Mouse (Mus musculus): ENCODE measurements around the gene Hist1h2ad. TPM values are rescaled to one million over a fixed set of nuclear protein-coding genes. Genes with fewer than 3 reads are reported as not detected.
"Not testable (repeated sequence)": the region's sequence is repeated elsewhere in the genome, so short reads cannot be mapped to it uniquely, and the experiment has no call there.

The Hist1h2ad gene
- polyA plus RNA-seq, 1 experiment: 9.6 TPM

DNA sequence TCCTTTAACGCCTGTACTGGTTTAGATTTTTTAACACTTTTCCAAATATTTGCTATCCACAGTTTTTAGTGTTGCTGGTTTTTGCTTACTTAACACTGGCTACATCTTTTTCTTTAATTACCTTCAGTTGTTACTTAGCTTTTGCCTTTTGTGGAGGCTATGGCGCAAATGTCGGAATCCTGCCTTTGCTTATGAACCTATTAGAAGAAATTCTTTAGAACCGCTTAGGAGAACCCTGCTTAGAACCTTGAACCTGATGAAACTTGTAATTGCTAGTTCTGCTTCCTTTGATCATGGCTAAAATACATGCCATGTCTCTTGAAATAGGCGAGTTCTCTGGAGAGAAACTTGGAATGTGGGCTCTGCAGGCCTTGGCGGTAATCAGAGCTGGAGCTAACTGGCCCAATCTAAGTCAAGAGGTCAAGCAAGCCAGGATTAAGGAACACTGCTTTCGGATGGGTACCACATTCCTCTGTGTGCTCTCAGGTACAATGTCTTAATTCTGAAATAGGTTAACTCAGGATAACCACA lies 2.2 kb downstream of the Hist1h2ad start:
- peak overlapping the region; percentile 89 for H3K4me3 ChIP-seq (replicated peaks)
- TF ChIP-seq GATA1 (IDR thresholded peaks at IDR 0.05; ENCODE audit: borderline replicate concordance, low read length): no peak
- no peak for TF ChIP-seq FLI1 (IDR thresholded peaks at IDR 0.05; ENCODE audit: low read length)
- H3K9me3 ChIP-seq: no peaks in the 10 kb centered on the region
- no peaks in the 10 kb centered on the region for H3K36me3 ChIP-seq (replicated peaks; ENCODE audit: low read length)
- H3K4me1 ChIP-seq: peaks cover 44% of the 10 kb centered on the region
- H3K27me3 ChIP-seq (replicated peaks): no peaks in the 10 kb centered on the region

GRCm38 (mm10) chr13:23576906-23577639 lies 2.9 kb downstream of the Hist1h2ad start:
- H3K4me3 ChIP-seq (replicated peaks): peak overlapping the region; percentile 89
- no peaks in the 10 kb centered on the region for H3K36me3 ChIP-seq (replicated peaks; ENCODE audit: low read length)
- TF ChIP-seq FLI1 (IDR thresholded peaks at IDR 0.05; ENCODE audit: low read length) (no peak), GATA1 (IDR thresholded peaks at IDR 0.05; ENCODE audit: borderline replicate concordance, low read length) (no peak)
- peaks cover 50% of the 10 kb centered on the region for H3K4me1 ChIP-seq
- no peaks in the 10 kb centered on the region for H3K9me3 ChIP-seq
- no peaks in the 10 kb centered on the region for H3K27me3 ChIP-seq (replicated peaks)

DNA sequence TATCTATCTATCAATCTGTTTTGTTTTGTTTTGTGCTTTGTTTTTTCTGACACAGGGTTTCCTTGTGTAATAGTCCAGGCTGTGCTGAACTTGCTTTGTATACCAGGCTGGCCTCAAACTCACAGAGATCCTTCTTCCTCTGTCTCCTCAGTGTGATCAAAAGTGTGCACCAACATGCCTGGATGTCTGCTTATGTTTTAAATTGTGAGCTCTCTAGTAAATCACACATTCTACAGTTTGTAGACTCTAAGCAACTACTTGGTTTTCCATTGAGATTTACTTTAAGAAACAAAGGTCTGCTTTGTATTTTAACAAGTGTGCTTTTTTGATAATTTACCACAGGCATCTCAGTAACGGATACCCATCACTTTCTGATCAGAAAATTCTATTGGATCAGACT lies 3.7 kb downstream of the Hist1h2ad start:
- Histone ChIP-seq H3K4me3 (replicated peaks) (no peak overlapping the region), H3K27me3 (replicated peaks) (no peaks in the 10 kb centered on the region), H3K9me3 (no peaks in the 10 kb centered on the region), H3K4me1 (peaks cover 50% of the 10 kb centered on the region), H3K36me3 (replicated peaks; ENCODE audit: low read length) (no peaks in the 10 kb centered on the region)
- TF ChIP-seq GATA1 (IDR thresholded peaks at IDR 0.05; ENCODE audit: borderline replicate concordance, low read length) (no peak), FLI1 (IDR thresholded peaks at IDR 0.05; ENCODE audit: low read length) (no peak)

- TF ChIP-seq GATA1 (IDR thresholded peaks at IDR 0.05; ENCODE audit: borderline replicate concordance, low read length) (no peak), FLI1 (IDR thresholded peaks at IDR 0.05; ENCODE audit: low read length) (no peak)
- H3K9me3 ChIP-seq: no peaks in the 10 kb centered on the region
- peak within 1 kb of the TSS; percentile 88 for H3K4me3 ChIP-seq (replicated peaks)
- H3K4me1 ChIP-seq: peaks cover 59% of the 10 kb centered on the region
- H3K27me3 ChIP-seq (replicated peaks): no peaks in the 10 kb centered on the region
- no peaks in the 10 kb centered on the region for H3K36me3 ChIP-seq (replicated peaks; ENCODE audit: low read length)
Observed at GRCm38 (mm10) chr13:23581408-23582218, 7.4 kb downstream of the Hist1h2ad start, which contains the start of gene Hist1h4d. TSS of gene Hist1h4d (plus strand) at chr13:23581598.

- no peaks in the 10 kb centered on the region for H3K36me3 ChIP-seq (replicated peaks; ENCODE audit: low read length)
- peaks cover 57% of the 10 kb centered on the region for H3K4me1 ChIP-seq
Observed at GRCm38 (mm10) chr13:23582219-23583056, 8.3 kb downstream of the Hist1h2ad start.

GRCm38 (mm10) chr13:23583387-23584068 lies 9.3 kb downstream of the Hist1h2ad start:
- H3K27me3 ChIP-seq (replicated peaks): no peaks in the 10 kb centered on the region
- H3K9me3 ChIP-seq: no peaks in the 10 kb centered on the region
- H3K4me1 ChIP-seq: peaks cover 61% of the 10 kb centered on the region
- H3K4me3 ChIP-seq (replicated peaks): peak overlapping the region; percentile 88
- TF ChIP-seq FLI1 (IDR thresholded peaks at IDR 0.05; ENCODE audit: low read length) (no peak), GATA1 (IDR thresholded peaks at IDR 0.05; ENCODE audit: borderline replicate concordance, low read length) (no peak)
- H3K36me3 ChIP-seq (replicated peaks; ENCODE audit: low read length): no peaks in the 10 kb centered on the region

More at GRCm38 (mm10) chr13:23582219-23583056, 8.3 kb downstream of the Hist1h2ad start:
- TF ChIP-seq FLI1 (IDR thresholded peaks at IDR 0.05; ENCODE audit: low read length): no peak
- TF ChIP-seq GATA1 (IDR thresholded peaks at IDR 0.05; ENCODE audit: borderline replicate concordance, low read length): no peak
- Histone ChIP-seq H3K9me3 (no peaks in the 10 kb centered on the region), H3K27me3 (replicated peaks) (no peaks in the 10 kb centered on the region), H3K4me3 (replicated peaks) (peak overlapping the region; percentile 88)

GRCm38 (mm10) chr13:23584331-23584730 lies 10.2 kb downstream of the Hist1h2ad start:
- TF ChIP-seq GATA1 (IDR thresholded peaks at IDR 0.05; ENCODE audit: borderline replicate concordance, low read length) (no peak), FLI1 (IDR thresholded peaks at IDR 0.05; ENCODE audit: low read length) (no peak)
- Histone ChIP-seq H3K4me1 (peaks cover 69% of the 10 kb centered on the region), H3K36me3 (replicated peaks; ENCODE audit: low read length) (no peaks in the 10 kb centered on the region), H3K27me3 (replicated peaks) (no peaks in the 10 kb centered on the region), H3K9me3 (no peaks in the 10 kb centered on the region), H3K4me3 (replicated peaks) (peak overlapping the region; percentile 93)

- peaks cover 70% of the 10 kb centered on the region for H3K4me1 ChIP-seq
- no peak for TF ChIP-seq GATA1 (IDR thresholded peaks at IDR 0.05; ENCODE audit: borderline replicate concordance, low read length)
- 0 out of 2 replicates have a peak, but pooled peaks have one; percentile 28 for TF ChIP-seq FLI1 (IDR thresholded peaks at IDR 0.05; ENCODE audit: low read length)
Observed at GRCm38 (mm10) chr13:23585029-23585441, 10.9 kb downstream of the Hist1h2ad start.

DNA sequence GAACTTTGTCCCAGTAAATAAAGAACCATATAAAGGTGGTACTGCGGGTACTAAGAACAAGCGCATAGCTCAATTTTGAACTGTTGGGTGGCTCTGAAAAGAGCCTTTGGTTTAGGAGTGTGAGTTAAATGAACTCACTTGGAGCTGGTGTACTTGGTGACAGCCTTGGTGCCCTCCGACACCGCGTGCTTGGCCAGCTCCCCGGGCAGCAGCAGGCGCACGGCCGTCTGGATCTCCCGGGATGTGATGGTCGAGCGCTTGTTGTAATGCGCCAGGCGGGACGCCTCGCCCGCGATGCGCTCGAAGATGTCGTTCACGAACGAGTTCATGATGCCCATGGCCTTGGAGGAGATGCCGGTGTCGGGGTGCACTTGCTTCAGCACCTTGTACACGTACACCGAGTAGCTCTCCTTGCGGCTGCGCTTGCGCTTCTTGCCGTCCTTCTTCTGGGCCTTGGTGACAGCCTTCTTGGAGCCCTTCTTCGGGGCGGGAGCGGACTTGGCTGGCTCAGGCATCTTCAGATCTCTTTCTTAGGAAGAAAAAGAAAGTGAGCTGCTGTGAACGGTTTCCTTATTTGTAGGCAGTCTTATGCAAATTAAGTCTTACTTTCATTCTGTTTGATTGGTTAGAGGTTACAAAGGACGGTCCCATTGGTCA lies 11.4 kb downstream of the Hist1h2ad start:
- Histone ChIP-seq H3K4me1 (peaks cover 70% of the 10 kb centered on the region), H3K4me3 (replicated peaks) (peak overlapping the region; percentile 93)
- H3K27me3 ChIP-seq (replicated peaks); H3K36me3 ChIP-seq (replicated peaks; ENCODE audit: low read length); H3K9me3 ChIP-seq: not testable (repeated sequence)

More at GRCm38 (mm10) chr13:23585029-23585441, 10.9 kb downstream of the Hist1h2ad start:
- no peaks in the 10 kb centered on the region for H3K27me3 ChIP-seq (replicated peaks)
- H3K9me3 ChIP-seq: no peaks in the 10 kb centered on the region
- H3K4me3 ChIP-seq (replicated peaks): peak overlapping the region; percentile 93
- H3K36me3 ChIP-seq (replicated peaks; ENCODE audit: low read length): no peaks in the 10 kb centered on the region

Measured in megakaryocyte, embryonic 14.5 days (primary cell).